Mouse (Mus musculus) limb, embryonic 14.5 days (tissue): ENCODE measurements around the gene Scamp4. TPM values are rescaled to one million over a fixed set of nuclear protein-coding genes. Genes with fewer than 3 reads are reported as not detected.

Experiments used
- ATAC-seq: fragments of 200-750 bp; cut with Nextera tagmentation; 2 replicates; pipeline ENCODE4 v1.8.0; 2017; ENCODE audit warnings: low read depth, moderate number of reproducible peaks, moderate TSS enrichment; ENCODE audit not compliant: low FRiP score
- DNase-seq: peaks from one replicate; pipeline ENCODE4 v3.0.0-alpha.2; 2015; ENCODE audit warnings: low spot score
- H3K27ac ChIP-seq: fragments of 300-500 bp; sonication (generic); replicated peaks from 2 replicates; pipeline ENCODE4 v1.5.1; 2014; ENCODE audit warnings: low read depth, mild to moderate bottlenecking, low read length, moderate library complexity, mixed read lengths
- H3K27me3 ChIP-seq: fragments of 300-500 bp; sonication (generic); 2 replicates; pipeline ENCODE4 v1.6.1; 2014; ENCODE audit warnings: low read length, mixed read lengths; ENCODE audit not compliant: control insufficient read depth, insufficient read depth
- H3K36me3 ChIP-seq: fragments of 300-500 bp; sonication (generic); 2 replicates; pipeline ENCODE4 v1.6.1; 2014; ENCODE audit warnings: mild to moderate bottlenecking, low read length, moderate library complexity, mixed read lengths; ENCODE audit not compliant: control insufficient read depth, insufficient read depth
- H3K4me1 ChIP-seq: fragments of 300-500 bp; sonication (generic); 2 replicates; pipeline ENCODE4 v1.6.1; 2014; ENCODE audit warnings: antibody characterized with exemption, low read length, mixed read lengths; ENCODE audit not compliant: control insufficient read depth, insufficient read depth
- H3K4me2 ChIP-seq: fragments of 300-500 bp; sonication (generic); replicated peaks from 2 replicates; pipeline ENCODE4 v1.6.1; 2014; ENCODE audit warnings: low read depth, mild to moderate bottlenecking, low read length, moderate library complexity; ENCODE audit not compliant: severe bottlenecking
- H3K4me3 ChIP-seq: fragments of 300-500 bp; sonication (generic); replicated peaks from 2 replicates; pipeline ENCODE4 v1.5.1; 2014; ENCODE audit warnings: low read length
- H3K9ac ChIP-seq: fragments of 300-500 bp; sonication (generic); 2 replicates; pipeline ENCODE4 v1.6.1; 2014; ENCODE audit warnings: mild to moderate bottlenecking, low read depth, low read length, moderate library complexity; ENCODE audit not compliant: severe bottlenecking
- H3K9me3 ChIP-seq: fragments of 300-500 bp; sonication (generic); 2 replicates; pipeline ENCODE4 v1.6.1; 2016; ENCODE audit warnings: low read length; ENCODE audit not compliant: control insufficient read depth
- POLR2A ChIP-seq: fragments of 200-500 bp; IDR thresholded peaks from 2 replicates; pipeline ENCODE4 v1.8.0; 2012; ENCODE audit warnings: inconsistent platforms, mild to moderate bottlenecking, moderate library complexity, borderline replicate concordance; ENCODE audit not compliant: insufficient read depth, insufficient read length; ENCODE audit errors: extremely low read depth
- WGBS: fragments of 180-500 bp; shearing (Covaris S2); extraction: QIAGEN DNeasy Blood & Tissue Kit; methylation state at CpG from one replicate; pipeline ENCODE4 v1.1.7; 2014; 5-methylcytosine and 5-hydroxymethylcytosine counted together
- microRNA-seq: library from miRNA; unstranded; fragments of <30 nt; microRNA quantifications from one replicate; pipeline ENCODE4, GENCODE M21; 2016
- polyA plus RNA-seq, 2 experiments: library from polyadenylated mRNA; depleted of rRNA in 1 of 2; stranded (reverse) in 1 of 2; unstranded in 1 of 2; fragments of >200 nt; fragmentation: Nextera tagmentation in 1 of 2; extraction: Ambion mirVana in 1 of 2; gene quantifications; 2 replicates each; pipeline versions ENCODE4 v1.2.1 to v1.2.3; 2012 to 2014

Gene Scamp4
- polyA plus RNA-seq, 2 experiments, result 83.1 to 91.4 TPM

DNA sequence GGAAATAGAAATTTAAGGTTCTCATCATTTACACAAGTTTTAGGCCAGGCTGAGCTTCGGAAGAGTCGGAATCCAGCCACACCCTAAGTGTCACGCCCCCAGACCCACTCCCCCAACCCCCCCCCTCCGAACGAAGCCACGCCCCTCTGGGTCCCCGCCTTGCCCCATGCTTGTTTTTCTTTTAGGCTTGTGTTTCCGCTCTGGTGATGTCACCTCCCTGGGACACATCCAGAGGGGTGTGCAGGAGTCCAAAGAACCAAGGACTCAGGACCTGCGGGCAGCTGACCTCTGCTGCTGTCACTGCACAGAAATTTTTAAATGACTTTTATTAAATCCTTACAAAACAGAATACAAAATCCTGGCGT is 62.3 kb downstream of the Scamp4 start:
- no peak for TF ChIP-seq POLR2A
- H3K36me3 ChIP-seq, result peaks cover 42% of the 10 kb centered on the region
- peaks cover 15% of the 10 kb centered on the region for H3K4me1 ChIP-seq
- H3K27ac ChIP-seq, result peak overlapping the region; percentile 65
- no peak overlapping the region for H3K4me3 ChIP-seq
- no peaks in the 10 kb centered on the region for H3K27me3 ChIP-seq
- peak overlapping the region; percentile 33; the same call in 1 of the 2 replicates for H3K4me2 ChIP-seq
- H3K9ac ChIP-seq, result peak overlapping the region; percentile 25; the same call in 1 of the 2 replicates
- H3K9me3 ChIP-seq, result no peaks in the 10 kb centered on the region
- DNase-seq (no peak), ATAC-seq (peak; percentile 36; the same call in 1 of the 2 replicates)
- WGBS, result 12% methylated on average over 9 of the region's 10 CpGs

Small RNA genes within 50 kb of the gene (microRNA-seq; reads per million reads assigned to microRNA genes)
- not detected for gene Mir6912

Other genes starting within 250 kb of the Scamp4 start
- gene Plk5, start 246.4 kb upstream of the Scamp4 start, polyA plus RNA-seq (2012; rRNA removed), result 1.8 and 1.9 TPM in 2 replicates
- 0.48 and 0.88 TPM in 2 replicates for gene Plk5, start 246.4 kb upstream of the Scamp4 start, polyA plus RNA-seq (2014; fragmentation: Nextera tagmentation; extraction: Ambion mirVana)
- 44.0 and 60.0 TPM in 2 replicates for gene Mex3d, start 215.2 kb upstream of the Scamp4 start, polyA plus RNA-seq (2012; rRNA removed)
- 8.2 and 9.0 TPM in 2 replicates for gene Mex3d, start 215.2 kb upstream of the Scamp4 start, polyA plus RNA-seq (2014; fragmentation: Nextera tagmentation; extraction: Ambion mirVana)
- gene Mbd3, start 203.3 kb upstream of the Scamp4 start, polyA plus RNA-seq (2012; rRNA removed), result 267 and 270 TPM in 2 replicates
- gene Mbd3, start 203.3 kb upstream of the Scamp4 start, polyA plus RNA-seq (2014; fragmentation: Nextera tagmentation; extraction: Ambion mirVana), result 196 and 214 TPM in 2 replicates
- gene Uqcr11, start 196.0 kb upstream of the Scamp4 start, polyA plus RNA-seq (2012; rRNA removed), result 572 and 718 TPM in 2 replicates
- gene Uqcr11, start 196.0 kb upstream of the Scamp4 start, polyA plus RNA-seq (2014; fragmentation: Nextera tagmentation; extraction: Ambion mirVana), result 617 and 707 TPM in 2 replicates
- 191 and 260 TPM in 2 replicates for gene Tcf3, start 169.2 kb upstream of the Scamp4 start, polyA plus RNA-seq (2012; rRNA removed)
- 129 and 147 TPM in 2 replicates for gene Tcf3, start 169.2 kb upstream of the Scamp4 start, polyA plus RNA-seq (2014; fragmentation: Nextera tagmentation; extraction: Ambion mirVana)
- gene Onecut3, start 108.0 kb upstream of the Scamp4 start, polyA plus RNA-seq (2012; rRNA removed), result 0.01 TPM in 2 replicates
- gene Onecut3, start 108.0 kb upstream of the Scamp4 start, polyA plus RNA-seq (2014; fragmentation: Nextera tagmentation; extraction: Ambion mirVana), result not detected in 2 replicates
- 0.30 and 0.70 TPM in 2 replicates for gene Atp8b3, start 63.7 kb upstream of the Scamp4 start, polyA plus RNA-seq (2012; rRNA removed)
- gene Atp8b3, start 63.7 kb upstream of the Scamp4 start, polyA plus RNA-seq (2014; fragmentation: Nextera tagmentation; extraction: Ambion mirVana), result 0.14 and 0.22 TPM in 2 replicates
- gene Rexo1, start 41.3 kb upstream of the Scamp4 start, polyA plus RNA-seq (2012; rRNA removed), result 56.4 and 79.5 TPM in 2 replicates
- 27.9 and 32.4 TPM in 2 replicates for gene Rexo1, start 41.3 kb upstream of the Scamp4 start, polyA plus RNA-seq (2014; fragmentation: Nextera tagmentation; extraction: Ambion mirVana)
- gene Klf16, start 25.6 kb upstream of the Scamp4 start, polyA plus RNA-seq (2012; rRNA removed), result 18.9 and 26.9 TPM in 2 replicates
- 11.0 and 11.5 TPM in 2 replicates for gene Klf16, start 25.6 kb upstream of the Scamp4 start, polyA plus RNA-seq (2014; fragmentation: Nextera tagmentation; extraction: Ambion mirVana)
- gene Abhd17a, start 12.5 kb upstream of the Scamp4 start, polyA plus RNA-seq (2012; rRNA removed), result 116 and 173 TPM in 2 replicates
- gene Abhd17a, start 12.5 kb upstream of the Scamp4 start, polyA plus RNA-seq (2014; fragmentation: Nextera tagmentation; extraction: Ambion mirVana), result 129 and 132 TPM in 2 replicates
- gene Adat3, start within 50 bp of the Scamp4 start, polyA plus RNA-seq (2012; rRNA removed), result 16.8 and 29.2 TPM in 2 replicates
- gene Adat3, start within 50 bp of the Scamp4 start, polyA plus RNA-seq (2014; fragmentation: Nextera tagmentation; extraction: Ambion mirVana), result 5.6 and 6.4 TPM in 2 replicates
- gene Gm49322, start 3.1 kb downstream of the Scamp4 start, polyA plus RNA-seq (2012; rRNA removed), result 5.6 and 6.2 TPM in 2 replicates
- 2.2 and 2.8 TPM in 2 replicates for gene Gm49322, start 3.1 kb downstream of the Scamp4 start, polyA plus RNA-seq (2014; fragmentation: Nextera tagmentation; extraction: Ambion mirVana)
- gene Csnk1g2, start 20.0 kb downstream of the Scamp4 start, polyA plus RNA-seq (2012; rRNA removed), result 253 and 298 TPM in 2 replicates
- 110 and 125 TPM in 2 replicates for gene Csnk1g2, start 20.0 kb downstream of the Scamp4 start, polyA plus RNA-seq (2014; fragmentation: Nextera tagmentation; extraction: Ambion mirVana)
- 87.8 and 122 TPM in 2 replicates for gene Btbd2, start 54.2 kb downstream of the Scamp4 start, polyA plus RNA-seq (2012; rRNA removed)
- gene Btbd2, start 54.2 kb downstream of the Scamp4 start, polyA plus RNA-seq (2014; fragmentation: Nextera tagmentation; extraction: Ambion mirVana), result 78.0 and 89.1 TPM in 2 replicates
- 108 and 147 TPM in 2 replicates for gene Mknk2, start 75.2 kb downstream of the Scamp4 start, polyA plus RNA-seq (2012; rRNA removed)
- gene Mknk2, start 75.2 kb downstream of the Scamp4 start, polyA plus RNA-seq (2014; fragmentation: Nextera tagmentation; extraction: Ambion mirVana), result 93.0 and 97.7 TPM in 2 replicates
- gene Mob3a, start 99.1 kb downstream of the Scamp4 start, polyA plus RNA-seq (2012; rRNA removed), result 33.7 and 42.7 TPM in 2 replicates
- gene Mob3a, start 99.1 kb downstream of the Scamp4 start, polyA plus RNA-seq (2014; fragmentation: Nextera tagmentation; extraction: Ambion mirVana), result 35.9 and 36.5 TPM in 2 replicates
- gene Izumo4, start 99.3 kb downstream of the Scamp4 start, polyA plus RNA-seq (2012; rRNA removed), result 64.5 and 66.1 TPM in 2 replicates
- gene Izumo4, start 99.3 kb downstream of the Scamp4 start, polyA plus RNA-seq (2014; fragmentation: Nextera tagmentation; extraction: Ambion mirVana), result 14.4 and 15.9 TPM in 2 replicates
- 123 and 150 TPM in 2 replicates for gene Ap3d1, start 139.4 kb downstream of the Scamp4 start, polyA plus RNA-seq (2012; rRNA removed)
- gene Ap3d1, start 139.4 kb downstream of the Scamp4 start, polyA plus RNA-seq (2014; fragmentation: Nextera tagmentation; extraction: Ambion mirVana), result 75.1 and 82.9 TPM in 2 replicates
- gene Dot1l, start 152.3 kb downstream of the Scamp4 start, polyA plus RNA-seq (2012; rRNA removed), result 55.1 and 72.2 TPM in 2 replicates
- gene Dot1l, start 152.3 kb downstream of the Scamp4 start, polyA plus RNA-seq (2014; fragmentation: Nextera tagmentation; extraction: Ambion mirVana), result 22.7 and 25.6 TPM in 2 replicates
- 78.0 and 102 TPM in 2 replicates for gene Sf3a2, start 195.3 kb downstream of the Scamp4 start, polyA plus RNA-seq (2012; rRNA removed)
- gene Sf3a2, start 195.3 kb downstream of the Scamp4 start, polyA plus RNA-seq (2014; fragmentation: Nextera tagmentation; extraction: Ambion mirVana), result 80.6 and 87.6 TPM in 2 replicates
- gene Plekhj1, start 195.8 kb downstream of the Scamp4 start, polyA plus RNA-seq (2012; rRNA removed), result 109 and 110 TPM in 2 replicates
- 119 and 121 TPM in 2 replicates for gene Plekhj1, start 195.8 kb downstream of the Scamp4 start, polyA plus RNA-seq (2014; fragmentation: Nextera tagmentation; extraction: Ambion mirVana)
- 1.0 and 1.9 TPM in 2 replicates for gene Amh, start 202.4 kb downstream of the Scamp4 start, polyA plus RNA-seq (2012; rRNA removed)
- 0.11 TPM in 1 of 2 replicates, not detected in the other for gene Amh, start 202.4 kb downstream of the Scamp4 start, polyA plus RNA-seq (2014; fragmentation: Nextera tagmentation; extraction: Ambion mirVana)
- 8.5 and 12.1 TPM in 2 replicates for gene Jsrp1, start 210.6 kb downstream of the Scamp4 start, polyA plus RNA-seq (2012; rRNA removed)
- gene Jsrp1, start 210.6 kb downstream of the Scamp4 start, polyA plus RNA-seq (2014; fragmentation: Nextera tagmentation; extraction: Ambion mirVana), result 5.1 and 6.1 TPM in 2 replicates
- gene Oaz1, start 223.8 kb downstream of the Scamp4 start, polyA plus RNA-seq (2012; rRNA removed), result 882 and 1,248 TPM in 2 replicates
- gene Oaz1, start 223.8 kb downstream of the Scamp4 start, polyA plus RNA-seq (2014; fragmentation: Nextera tagmentation; extraction: Ambion mirVana), result 1,813 and 1,884 TPM in 2 replicates
- 0.88 and 1.4 TPM in 2 replicates for gene Lingo3, start 241.2 kb downstream of the Scamp4 start, polyA plus RNA-seq (2012; rRNA removed)
- 0.56 and 0.82 TPM in 2 replicates for gene Lingo3, start 241.2 kb downstream of the Scamp4 start, polyA plus RNA-seq (2014; fragmentation: Nextera tagmentation; extraction: Ambion mirVana)